Mouse (Mus musculus): ENCODE measurements around the gene Marco. TPM values are rescaled to one million over a fixed set of nuclear protein-coding genes. Genes with fewer than 3 reads are reported as not detected.

Gene Marco
- total RNA-seq, 2 experiments from 2014 or later: 0.77 to 1.0 TPM

- no peak for ATAC-seq (replicated peaks; ENCODE audit: low FRiP score, poor library complexity, severe bottlenecking)
These were observed 55.2 kb downstream of the Marco start for GRCm38 (mm10) chr1:120449662-120450061.

DNA sequence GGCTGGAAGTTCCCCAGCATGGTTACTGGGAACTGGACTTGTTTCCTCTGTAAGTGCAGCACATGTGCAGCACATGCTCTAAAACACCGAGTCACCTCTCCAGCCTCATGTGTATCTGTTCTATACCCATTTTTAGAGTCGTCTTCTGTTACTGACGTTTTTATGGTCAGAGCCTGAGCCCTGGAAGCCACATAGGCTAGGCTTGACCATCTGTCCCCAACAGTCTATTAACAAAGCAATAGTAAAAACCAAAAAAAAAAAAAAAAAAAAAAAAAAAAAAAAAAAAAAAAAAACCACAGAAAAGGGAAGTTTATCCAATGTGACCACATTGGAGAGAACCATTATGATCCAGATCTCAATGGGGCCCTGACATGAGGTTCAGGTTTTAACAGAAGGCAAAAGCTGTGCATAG lies 61.6 kb downstream of the Marco start:
- no peak for ATAC-seq (replicated peaks; ENCODE audit: low FRiP score, poor library complexity, severe bottlenecking)

DNA sequence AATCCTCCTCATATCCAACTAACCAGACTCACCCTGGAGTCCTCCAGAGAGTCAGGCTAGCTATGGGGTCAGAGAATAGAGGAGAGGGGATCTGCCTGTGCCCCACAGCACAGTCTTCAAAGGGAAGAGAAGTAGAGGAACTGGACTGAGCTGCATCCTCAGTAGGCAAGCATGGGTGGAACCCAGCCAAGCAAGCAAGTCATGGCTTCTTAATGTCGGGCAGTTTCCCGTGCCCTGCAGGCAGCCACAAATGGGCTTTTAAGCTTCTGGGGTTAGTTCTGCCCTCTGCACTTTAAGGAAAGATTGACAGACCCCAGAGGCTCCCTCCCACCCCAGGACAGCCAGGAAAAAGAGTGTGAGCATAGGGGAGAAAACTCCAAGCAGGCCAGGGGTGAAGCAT lies 63.2 kb downstream of the Marco start:
- ATAC-seq (replicated peaks; ENCODE audit: low FRiP score, poor library complexity, severe bottlenecking): no peak

GRCm38 (mm10) chr1:120435591-120435990 lies 69.2 kb downstream of the Marco start:
- ATAC-seq (replicated peaks; ENCODE audit: low FRiP score, poor library complexity, severe bottlenecking): no peak

GRCm38 (mm10) chr1:120430171-120430570 lies 74.7 kb downstream of the Marco start:
- ATAC-seq (replicated peaks; ENCODE audit: low FRiP score, poor library complexity, severe bottlenecking): no peak

GRCm38 (mm10) chr1:120425587-120425986 lies 79.2 kb downstream of the Marco start:
- no peak for ATAC-seq (replicated peaks; ENCODE audit: low FRiP score, poor library complexity, severe bottlenecking)

Other genes starting within 250 kb of the Marco start
- 6.3 and 11.7 TPM in 2 replicates for gene Steap3, start 232.3 kb downstream of the Marco start, total RNA-seq (2015; ENCODE audit: low replicate concordance)
- 6.1 and 6.4 TPM in 2 replicates for gene Steap3, start 232.3 kb downstream of the Marco start, total RNA-seq (2017; ENCODE audit: low replicate concordance)
- not detected in 2 replicates for gene C1ql2, start 164.4 kb downstream of the Marco start, total RNA-seq (2015; ENCODE audit: low replicate concordance)
- not detected in 2 replicates for gene C1ql2, start 164.4 kb downstream of the Marco start, total RNA-seq (2017; ENCODE audit: low replicate concordance)
- not detected in 2 replicates for gene En1, start 97.4 kb upstream of the Marco start, total RNA-seq (2015; ENCODE audit: low replicate concordance)
- gene En1, start 97.4 kb upstream of the Marco start, total RNA-seq (2017; ENCODE audit: low replicate concordance): not detected in 2 replicates

All from erythroblast, adult 5-6 weeks (primary cell).